Mouse (Mus musculus) MEL (cell line): ENCODE measurements around the gene Lpar3. TPM values are rescaled to one million over a fixed set of nuclear protein-coding genes. Genes with fewer than 3 reads are reported as not detected.

ENCODE experiments used
- DNase-seq: peaks from one replicate; pipeline ENCODE4 v3.0.0; 2011; ENCODE audit warnings: low read depth, low spot score
- H3K27ac ChIP-seq: 2 replicates; pipeline ENCODE4 v1.5.1; 2012; ENCODE audit warnings: low read depth, mild to moderate bottlenecking, control low read depth, low read length, moderate library complexity; ENCODE audit not compliant: control insufficient read depth
- H3K27me3 ChIP-seq, 2 experiments: fragments of 150-350 bp in 1 of 2; sonication (generic) in 1 of 2; 2 replicates each; pipeline ENCODE4 v1.6.1; 2012; ENCODE audit warnings: low read length in 2 of 2, mild to moderate bottlenecking in 2 of 2, improper control_type of control experiment in 1 of 2, moderate library complexity in 1 of 2; ENCODE audit not compliant: insufficient read depth in 2 of 2, control insufficient read depth in 1 of 2
- H3K36me3 ChIP-seq, 2 experiments: 2 replicates each; pipeline ENCODE4 v1.6.1; 2012 to 2014; ENCODE audit warnings: low read length in 2 of 2, improper control_type of control experiment in 1 of 2, inconsistent platforms in 1 of 2, mild to moderate bottlenecking in 1 of 2; ENCODE audit not compliant: insufficient read depth in 2 of 2, control insufficient read depth in 1 of 2
- H3K4me1 ChIP-seq, 2 experiments: fragments of 150-350 bp in 1 of 2; sonication (generic) in 1 of 2; 2 replicates each; pipeline ENCODE4 v1.6.1; 2012; ENCODE audit warnings: low read length in 2 of 2, improper control_type of control experiment in 1 of 2, mild to moderate bottlenecking in 1 of 2; ENCODE audit not compliant: insufficient read depth in 2 of 2, control insufficient read depth in 1 of 2
- H3K4me3 ChIP-seq, 2 experiments: fragments of 150-350 bp in 1 of 2; sonication (generic) in 1 of 2; 2 replicates each; pipeline ENCODE4 v1.5.1; 2012; ENCODE audit warnings: low read depth in 2 of 2, low read length in 2 of 2, mild to moderate bottlenecking in 2 of 2, moderate library complexity in 2 of 2, control low read depth in 1 of 2, improper control_type of control experiment in 1 of 2; ENCODE audit not compliant: control insufficient read depth in 1 of 2, insufficient read depth in 1 of 2
- H3K79me2 ChIP-seq: 2 replicates; pipeline ENCODE4 v1.6.1; 2012; ENCODE audit warnings: mild to moderate bottlenecking, low read length, moderate library complexity; ENCODE audit not compliant: control insufficient read depth, poor library complexity, insufficient read depth
- H3K9ac ChIP-seq: 2 replicates; pipeline ENCODE4 v1.6.1; 2012; ENCODE audit warnings: low read depth, mild to moderate bottlenecking, control low read depth, low read length, moderate library complexity; ENCODE audit not compliant: control insufficient read depth, poor library complexity, severe bottlenecking
- H3K9me3 ChIP-seq: fragments of 150-350 bp; sonication (generic); replicated peaks from 2 replicates; pipeline ENCODE4 v1.6.1; 2012; ENCODE audit warnings: mild to moderate bottlenecking, low read length, improper control_type of control experiment, moderate library complexity; ENCODE audit not compliant: insufficient read depth
- BHLHE40 ChIP-seq: IDR thresholded peaks from 2 replicates; pipeline ENCODE4 v1.6.1; 2012; ENCODE audit warnings: low read depth, mild to moderate bottlenecking, inconsistent platforms, low read length, improper control_type of control experiment, borderline replicate concordance
- CTCF ChIP-seq, 3 experiments: IDR thresholded peaks in 2 of 3; conservative IDR thresholded peaks in 1 of 3; 2 replicates each; pipeline ENCODE4 v1.5.1; 2011 to 2012; ENCODE audit warnings: low read length in 3 of 3, low read depth in 2 of 3, mild to moderate bottlenecking in 2 of 3, improper control_type of control experiment in 1 of 3, inconsistent platforms in 1 of 3, mixed read lengths in 1 of 3, moderate library complexity in 1 of 3; ENCODE audit not compliant: control insufficient read depth in 1 of 3, insufficient read depth in 1 of 3, poor library complexity in 1 of 3, severe bottlenecking in 1 of 3
- GABPA ChIP-seq: IDR thresholded peaks from 2 replicates; pipeline ENCODE4 v1.6.1; 2012; ENCODE audit warnings: low read depth, mild to moderate bottlenecking, inconsistent platforms, low read length, improper control_type of control experiment, moderate library complexity
- MAFK ChIP-seq: IDR thresholded peaks from 2 replicates; pipeline ENCODE4 v1.6.1; 2011; ENCODE audit warnings: low read depth, mild to moderate bottlenecking, low read length, improper control_type of control experiment, borderline replicate concordance
- MEF2A ChIP-seq: IDR thresholded peaks from 2 replicates; pipeline ENCODE4 v1.6.1; 2014; ENCODE audit warnings: low read depth, mild to moderate bottlenecking, inconsistent platforms, low read length, improper control_type of control experiment; ENCODE audit not compliant: poor library complexity, insufficient replicate concordance, severe bottlenecking; ENCODE audit errors: extremely low read depth
- MXI1 ChIP-seq: IDR thresholded peaks from 2 replicates; pipeline ENCODE4 v1.6.1; 2011; ENCODE audit warnings: mild to moderate bottlenecking, low read depth, low read length, improper control_type of control experiment
- MYB ChIP-seq: IDR thresholded peaks from 2 replicates; pipeline ENCODE4 v1.6.1; 2011; ENCODE audit warnings: mild to moderate bottlenecking, low read depth, low read length, improper control_type of control experiment
- POLR2AphosphoS2 ChIP-seq: IDR thresholded peaks from 2 replicates; pipeline ENCODE4 v1.6.1; 2011; ENCODE audit warnings: low read length, improper control_type of control experiment
- RAD21 ChIP-seq: IDR thresholded peaks from 2 replicates; pipeline ENCODE4 v1.6.1; 2011; ENCODE audit warnings: mild to moderate bottlenecking, low read depth, low read length, improper control_type of control experiment
- RCOR1 ChIP-seq: IDR thresholded peaks from 2 replicates; pipeline ENCODE4 v1.6.1; 2012; ENCODE audit warnings: low read depth, mild to moderate bottlenecking, inconsistent platforms, low read length, improper control_type of control experiment
- SIN3A ChIP-seq: IDR thresholded peaks from 2 replicates; pipeline ENCODE4 v1.6.1; 2012; ENCODE audit warnings: low read length, improper control_type of control experiment, inconsistent platforms
- SMC3 ChIP-seq: IDR thresholded peaks from 2 replicates; pipeline ENCODE4 v1.6.1; 2011; ENCODE audit warnings: low read depth, low read length, improper control_type of control experiment
- TAL1 ChIP-seq: IDR thresholded peaks from 2 replicates; pipeline ENCODE4 v1.6.1; 2012; ENCODE audit warnings: mild to moderate bottlenecking, inconsistent platforms, low read length, moderate library complexity, mixed read lengths
- TCF12 ChIP-seq: IDR thresholded peaks from 2 replicates; pipeline ENCODE4 v1.6.1; 2014; ENCODE audit warnings: low read depth, mild to moderate bottlenecking, inconsistent platforms, low read length, improper control_type of control experiment, moderate library complexity
- USF1 ChIP-seq: IDR thresholded peaks from 2 replicates; pipeline ENCODE4 v1.6.1; 2014; ENCODE audit warnings: low read depth, mild to moderate bottlenecking, inconsistent platforms, low read length, improper control_type of control experiment, moderate library complexity
- ZNF384 ChIP-seq: IDR thresholded peaks from 2 replicates; pipeline ENCODE4 v1.6.1; 2012; ENCODE audit warnings: low read depth, mild to moderate bottlenecking, inconsistent platforms, low read length, improper control_type of control experiment
- polyA plus RNA-seq, 2 experiments: library from polyadenylated mRNA; stranded (reverse) in 1 of 2; unstranded in 1 of 2; fragments of >175 nt in 1 of 2; fragments of >200 nt in 1 of 2; gene quantifications; 2 replicates each; pipeline versions ENCODE4 v1.2.1 to v1.2.4; 2012; ENCODE audit warnings: low replicate concordance in 2 of 2, low read depth in 1 of 2; ENCODE audit not compliant: insufficient read length in 2 of 2, insufficient read depth in 1 of 2, missing spikeins in 1 of 2
- total RNA-seq: library from RNA; depleted of rRNA; stranded (reverse); fragments of 300-350 nt; gene quantifications from 2 replicates; pipeline ENCODE4 v1.2.3, GENCODE M21; 2012

Lpar3 gene
- total and polyA plus RNA-seq, 3 experiments, result not detected

- TF ChIP-seq USF1, result no peak
- TF ChIP-seq TCF12, result peak; percentile 25; the same call in 1 of the 2 replicates
- TF ChIP-seq SMC3, result peak; percentile 89
- TF ChIP-seq, all 39 proteins: peak for 11
Measured at GRCm38 (mm10) chr3:146177748-146178582, 42.8 kb upstream of the Lpar3 start (continued).

- TF ChIP-seq GABPA (no peak), SIN3A (no peak), TAL1 (no peak), MAFK (no peak), MXI1 (no peak), TCF12 (no peak), ZNF384 (no peak), RAD21 (no peak), BHLHE40 (no peak)
- no peaks in the 10 kb centered on the region for H3K9me3 ChIP-seq
- H3K27ac ChIP-seq, result no peak overlapping the region
- H3K4me1 ChIP-seq, result no peaks in the 10 kb centered on the region
- no peak overlapping the region for H3K9ac ChIP-seq
- DNase-seq, result peak; percentile 20
- no peaks in the 10 kb centered on the region for H3K27me3 ChIP-seq
- H3K4me3 ChIP-seq, result no peak overlapping the region
- H3K36me3 ChIP-seq, result no peaks in the 10 kb centered on the region
- H3K79me2 ChIP-seq, result no peaks in the 10 kb centered on the region
Measured at GRCm38 (mm10) chr3:146180341-146180740, 40.4 kb upstream of the Lpar3 start.

- no peak for TF ChIP-seq BHLHE40
- TF ChIP-seq SMC3, result peak; percentile 59
- peak; percentile 53 for TF ChIP-seq RAD21
- no peak for TF ChIP-seq MEF2A
- no peak for TF ChIP-seq POLR2AphosphoS2
- TF ChIP-seq MYB, result no peak
- TF ChIP-seq USF1, result no peak
- TF ChIP-seq CTCF (IDR thresholded peaks at IDR 0.05 in 2 of 3, conservative IDR thresholded peaks at IDR 0.05 in 1 of 3; ENCODE audit: control insufficient read depth in 1 of 3, insufficient read depth in 1 of 3, low read depth in 2 of 3, low read length in 3 of 3, poor library complexity in 1 of 3, severe bottlenecking in 1 of 3), result peak; percentile 63 to 81 (median 70)
- TF ChIP-seq RCOR1, result no peak
- TF ChIP-seq TCF12, result no peak
- Histone ChIP-seq H3K9ac (no peak overlapping the region), H3K4me1 (no peaks in the 10 kb centered on the region), H3K9me3 (no peaks in the 10 kb centered on the region), H3K36me3 (no peaks in the 10 kb centered on the region), H3K27ac (no peak overlapping the region), H3K27me3 (no peaks in the 10 kb centered on the region), H3K79me2 (no peaks in the 10 kb centered on the region), H3K4me3 (no peak overlapping the region)
- DNase-seq, result peak; percentile 69
Measured at GRCm38 (mm10) chr3:146180986-146181385, 39.8 kb upstream of the Lpar3 start.
